Mouse (Mus musculus) spleen, adult 18-20 months (tissue): Measurements from ENCODE around the gene Angptl6.
A peak's percentile ranks its signal among the peaks of the same experiment; 100 is the strongest.

Source experiments
- DNase-seq, 2 experiments: peaks; one replicate each; pipeline ENCODE4 v3.0.0; 2022; ENCODE audit warnings: mixed read lengths in 2 of 2

Gene Angptl6

GRCm38 (mm10) chr9:20878710-20879065 is 839 bp downstream of the Angptl6 start:
- DNase-seq = peak; percentile 42 to 46

GRCm38 (mm10) chr9:20878041-20878709 is 1.4 kb downstream of the Angptl6 start:
- DNase-seq = peak; percentile 99

GRCm38 (mm10) chr9:20877118-20878040 is 2.1 kb downstream of the Angptl6 start:
- no peak for DNase-seq

- no peak for DNase-seq
Measured at GRCm38 (mm10) chr9:20876318-20877117, 3.0 kb downstream of the Angptl6 start.

GRCm38 (mm10) chr9:20875021-20875790 is 4.3 kb downstream of the Angptl6 start:
- DNase-seq = no peak

GRCm38 (mm10) chr9:20873521-20873920 is 6.0 kb downstream of the Angptl6 start:
- DNase-seq = no peak

GRCm38 (mm10) chr9:20872991-20873390 is 6.5 kb downstream of the Angptl6 start:
- DNase-seq = no peak

GRCm38 (mm10) chr9:20870211-20871173 is 9.0 kb downstream of the Angptl6 start:
- no peak for DNase-seq

- DNase-seq = no peak
Measured at GRCm38 (mm10) chr9:20869246-20869645, 10.3 kb downstream of the Angptl6 start.

GRCm38 (mm10) chr9:20868448-20869001 is 11.0 kb downstream of the Angptl6 start, which contains the start of gene A230050P20Rik:
TSS of gene A230050P20Rik (plus strand) at chr9:20868642.
- DNase-seq = peak; percentile 51 to 64

- DNase-seq = no peak
Measured at GRCm38 (mm10) chr9:20866879-20867278, 12.6 kb downstream of the Angptl6 start.

GRCm38 (mm10) chr9:20862225-20862624 is 17.3 kb downstream of the Angptl6 start:
- no peak for DNase-seq

GRCm38 (mm10) chr9:20861821-20862220 is 17.7 kb downstream of the Angptl6 start:
- DNase-seq = peak in 1 of 2 experiments; percentile 47

GRCm38 (mm10) chr9:20859926-20860325 is 19.6 kb downstream of the Angptl6 start:
- DNase-seq = no peak

GRCm38 (mm10) chr9:20857131-20857530 is 22.4 kb downstream of the Angptl6 start:
- DNase-seq = peak in 1 of 2 experiments; percentile 51

- no peak for DNase-seq
Measured at GRCm38 (mm10) chr9:20850179-20850578, 29.3 kb downstream of the Angptl6 start.

GRCm38 (mm10) chr9:20842670-20843069 is 36.9 kb downstream of the Angptl6 start:
- no peak for DNase-seq

- DNase-seq = no peak
Measured at GRCm38 (mm10) chr9:20842211-20842610, 37.3 kb downstream of the Angptl6 start.

GRCm38 (mm10) chr9:20838931-20839330 is 40.6 kb downstream of the Angptl6 start:
- DNase-seq = no peak

GRCm38 (mm10) chr9:20837184-20837947 is 42.2 kb downstream of the Angptl6 start:
- no peak for DNase-seq
